ENCODE assay signal across 17 mouse cellular contexts in genomic region chr9:47321106-47321789, GRCm38 (mm10).
DNase-seq lines count a peak whose midpoint lies in the region; ATAC-seq lines count a peak whose summit lies in the region.
"Had no signal": no experiment of that assay in that cellular context is flagged by ENCODE, and none has a peak within 500 bp of the region (broad histone marks: within the 10 kb centered on the region; RNA-seq: fewer than 3 reads in every experiment).

No protein-coding gene starts in this region.

- no peaks in the 10 kb centered on the region for H3K36me3 ChIP-seq in midbrain, embryonic 11.5 days (ENCODE audit: control insufficient read depth, insufficient read depth, low read length)
- no peaks in the 10 kb centered on the region for H3K36me3 ChIP-seq in midbrain, embryonic 13.5 days
- H3K36me3 ChIP-seq in liver, embryonic 13.5 days = no peaks in the 10 kb centered on the region
- H3K36me3 ChIP-seq: embryonic facial prominence, embryonic 10.5 days; heart, embryonic 15.5 days; hindbrain, embryonic 10.5 days; lung, embryonic 15.5 days had no signal

- no peak overlapping the region for H3K9ac ChIP-seq in midbrain, embryonic 11.5 days (ENCODE audit: low read length)
- H3K9ac ChIP-seq in midbrain, embryonic 13.5 days (replicated peaks) = no peak overlapping the region
- no peak overlapping the region for H3K9ac ChIP-seq in liver, embryonic 13.5 days
- H3K9ac ChIP-seq: heart, embryonic 15.5 days; lung, embryonic 15.5 days had no signal

- H3K27me3 ChIP-seq in midbrain, embryonic 11.5 days (ENCODE audit: control insufficient read depth, insufficient read depth, low read length) = no peaks in the 10 kb centered on the region
- 0 out of 2 replicates have a peak, but pooled peaks cover 7% of the 10 kb centered on the region for H3K27me3 ChIP-seq in midbrain, embryonic 13.5 days
- H3K27me3 ChIP-seq in liver, embryonic 13.5 days = no peaks in the 10 kb centered on the region
- H3K27me3 ChIP-seq: lung, embryonic 15.5 days had no signal

- H3K27ac ChIP-seq in midbrain, embryonic 11.5 days (ENCODE audit: low read depth, low read length) = no peak overlapping the region
- H3K27ac ChIP-seq in midbrain, embryonic 13.5 days = no peak overlapping the region
- peak overlapping the region; percentile 50; the same call in 1 of the 2 replicates for H3K27ac ChIP-seq in liver, embryonic 13.5 days
- H3K27ac ChIP-seq: embryonic facial prominence, embryonic 10.5 days; heart, embryonic 15.5 days; hindbrain, embryonic 10.5 days; lung, embryonic 15.5 days had no signal

- WGBS in midbrain, embryonic 11.5 days = 80% methylated on average over 10 of the region's 10 CpGs
- WGBS in midbrain, embryonic 13.5 days = 76% methylated on average over 10 of the region's 10 CpGs
- 62% methylated on average over 10 of the region's 10 CpGs for WGBS in liver, embryonic 13.5 days (ENCODE audit: insufficient replicate concordance)

- no peak overlapping the region for H3K4me3 ChIP-seq in midbrain, embryonic 11.5 days (ENCODE audit: low read depth, low read length)
- no peak overlapping the region for H3K4me3 ChIP-seq in midbrain, embryonic 13.5 days (replicated peaks)
- no peak overlapping the region for H3K4me3 ChIP-seq in liver, embryonic 13.5 days (replicated peaks)
- H3K4me3 ChIP-seq: embryonic facial prominence, embryonic 10.5 days; erythroblast, embryonic 14.5 days; heart, embryonic 15.5 days; hindbrain, embryonic 10.5 days; lung, embryonic 15.5 days had no signal

- no peak overlapping the region for H3K4me2 ChIP-seq in midbrain, embryonic 11.5 days
- no peak overlapping the region for H3K4me2 ChIP-seq in midbrain, embryonic 13.5 days (replicated peaks)
- no peak overlapping the region for H3K4me2 ChIP-seq in liver, embryonic 13.5 days
- H3K4me2 ChIP-seq: heart, embryonic 15.5 days; lung, embryonic 15.5 days had no signal

- peaks cover 5% of the 10 kb centered on the region; the same call in 1 of the 2 replicates for H3K4me1 ChIP-seq in midbrain, embryonic 11.5 days (ENCODE audit: control insufficient read depth, insufficient read depth, low read length)
- no peaks in the 10 kb centered on the region for H3K4me1 ChIP-seq in midbrain, embryonic 13.5 days (replicated peaks)
- no peaks in the 10 kb centered on the region for H3K4me1 ChIP-seq in liver, embryonic 13.5 days (replicated peaks)
- H3K4me1 ChIP-seq: heart, embryonic 15.5 days had no signal

- H3K9me3 ChIP-seq in midbrain, embryonic 11.5 days (ENCODE audit: control insufficient read depth, low read length) = no peaks in the 10 kb centered on the region
- H3K9me3 ChIP-seq in midbrain, embryonic 13.5 days = no peaks in the 10 kb centered on the region
- no peaks in the 10 kb centered on the region for H3K9me3 ChIP-seq in liver, embryonic 13.5 days (replicated peaks)
- H3K9me3 ChIP-seq: embryonic facial prominence, embryonic 10.5 days; heart, embryonic 15.5 days; hindbrain, embryonic 10.5 days; lung, embryonic 15.5 days had no signal

- no peak for ATAC-seq in midbrain, embryonic 11.5 days (ENCODE audit: low FRiP score)
- no peak for ATAC-seq in midbrain, embryonic 13.5 days
- peak; percentile 74 for ATAC-seq in liver, embryonic 13.5 days (ENCODE audit: low read depth)
- ATAC-seq: forebrain, embryonic 14.5 days; midbrain, embryonic 16.5 days had no signal

- DNase-seq in kidney, adult 11 months = peak; percentile 61
- DNase-seq in kidney, postnatal 14 days = no peak
- peak; percentile 67 for DNase-seq in midbrain, embryonic 11.5 days (ENCODE audit: low spot score, missing footprints)
- DNase-seq in liver, embryonic 13.5 days = no peak
- no peak for DNase-seq in adrenal gland, postnatal 10 days
- no peak for DNase-seq in adrenal gland, postnatal 14 days
- DNase-seq in gastrocnemius, postnatal 10 days = no peak
- DNase-seq: cerebellum, adult 11-12 months; thymus, postnatal 36 days had no signal

Comparison
In these comparisons a context has a peak if more than half of its experiments do, and no peak if none do; other contexts are left out.
1. DNase-seq: peak in kidney, adult 11 months (single experiment) and midbrain, embryonic 11.5 days (single experiment); none in kidney, postnatal 14 days (single experiment), liver, embryonic 13.5 days (single experiment), adrenal gland, postnatal 10 days (single experiment), adrenal gland, postnatal 14 days (single experiment) and gastrocnemius, postnatal 10 days (single experiment).